Mouse (Mus musculus) CH12.LX (cell line): ENCODE results near the gene Pdzd11. TPM values are rescaled to one million over a fixed set of nuclear protein-coding genes. Genes with fewer than 3 reads are reported as not detected.
A peak's percentile ranks its signal among the peaks of the same experiment; 100 is the strongest.

Source experiments
- DNase-seq: peaks from one replicate; pipeline ENCODE4 v3.0.0-alpha.2; 2013; ENCODE audit errors: extremely low read depth
- H3K27ac ChIP-seq: 2 replicates; pipeline ENCODE4 v1.5.1; 2012; ENCODE audit warnings: low read depth, mild to moderate bottlenecking, control low read depth, moderate library complexity; ENCODE audit not compliant: insufficient read depth
- H3K27me3 ChIP-seq: replicated peaks from 2 replicates; pipeline ENCODE3; 2012; ENCODE audit warnings: inconsistent platforms
- H3K36me3 ChIP-seq, 2 experiments: replicated peaks in 1 of 2; 2 replicates each; pipeline versions ENCODE3 to v1.6.1; 2012; ENCODE audit warnings: inconsistent platforms in 1 of 2, low read length in 1 of 2, mild to moderate bottlenecking in 1 of 2, mixed read lengths in 1 of 2, moderate library complexity in 1 of 2; ENCODE audit not compliant: control insufficient read depth in 1 of 2, insufficient read depth in 1 of 2
- H3K4me1 ChIP-seq, 2 experiments: 2 replicates each; pipeline ENCODE4 v1.6.1; 2012; ENCODE audit warnings: inconsistent platforms in 1 of 2, moderate library complexity in 1 of 2; ENCODE audit not compliant: insufficient read depth in 2 of 2, control insufficient read depth in 1 of 2
- H3K4me2 ChIP-seq: 2 replicates; pipeline ENCODE4 v1.6.1; 2012; ENCODE audit warnings: low read depth, mild to moderate bottlenecking, control low read depth; ENCODE audit not compliant: poor library complexity, insufficient read depth, severe bottlenecking
- H3K4me3 ChIP-seq, 3 experiments: fragments of 150-350 bp in 1 of 3; sonication (generic) in 1 of 3; replicated peaks in 1 of 3; 2 replicates each; pipeline versions ENCODE3 to v1.5.1; 2011 to 2012; ENCODE audit warnings: low read depth in 2 of 3, low read length in 2 of 3, mild to moderate bottlenecking in 2 of 3, moderate library complexity in 2 of 3, control low read depth in 1 of 3, improper control_type of control experiment in 1 of 3, inconsistent platforms in 1 of 3, mixed read lengths in 1 of 3; ENCODE audit not compliant: poor library complexity in 1 of 3
- H3K79me2 ChIP-seq: replicated peaks from 2 replicates; pipeline ENCODE4 v1.6.1; 2012; ENCODE audit warnings: mild to moderate bottlenecking, moderate library complexity; ENCODE audit not compliant: control insufficient read depth, poor library complexity, insufficient read depth, severe bottlenecking; ENCODE audit errors: extremely low read depth
- H3K9ac ChIP-seq: 2 replicates; pipeline ENCODE4 v1.6.1; 2012; ENCODE audit warnings: low read depth, mild to moderate bottlenecking, control low read depth, moderate library complexity; ENCODE audit not compliant: insufficient read depth
- H3K9me3 ChIP-seq: replicated peaks from 2 replicates; pipeline ENCODE3; 2012; ENCODE audit warnings: low read length, inconsistent platforms, mixed read lengths
- CHD1 ChIP-seq: IDR thresholded peaks from 2 replicates; pipeline ENCODE4 v1.6.1; 2012; ENCODE audit warnings: low read depth, low read length, improper control_type of control experiment, inconsistent platforms
- CTCF ChIP-seq, 2 experiments: IDR thresholded peaks in 1 of 2; conservative IDR thresholded peaks in 1 of 2; 2 replicates each; pipeline ENCODE4 v1.5.1; 2011 to 2012; ENCODE audit warnings: low read depth in 2 of 2, low read length in 2 of 2, improper control_type of control experiment in 1 of 2, inconsistent platforms in 1 of 2, mild to moderate bottlenecking in 1 of 2, moderate library complexity in 1 of 2
- E2F4 ChIP-seq: IDR thresholded peaks from 2 replicates; pipeline ENCODE4 v1.6.1; 2011; ENCODE audit warnings: low read depth, low read length, improper control_type of control experiment; ENCODE audit not compliant: insufficient replicate concordance
- ELF1 ChIP-seq: IDR thresholded peaks from 2 replicates; pipeline ENCODE4 v1.6.1; 2014; ENCODE audit warnings: low read depth, mild to moderate bottlenecking, inconsistent platforms, low read length, improper control_type of control experiment
- EP300 ChIP-seq: IDR thresholded peaks from 2 replicates; pipeline ENCODE4 v1.6.1; 2011; ENCODE audit warnings: low read length, improper control_type of control experiment
- ETS1 ChIP-seq: conservative IDR thresholded peaks from 2 replicates; pipeline ENCODE4 v1.6.1; 2012; ENCODE audit warnings: low read depth, mild to moderate bottlenecking, inconsistent platforms, low read length, improper control_type of control experiment, moderate library complexity
- JUN ChIP-seq: IDR thresholded peaks from 2 replicates; pipeline ENCODE4 v1.6.1; 2011; ENCODE audit warnings: low read depth, mild to moderate bottlenecking, low read length, improper control_type of control experiment, moderate library complexity; ENCODE audit not compliant: insufficient read depth
- JUND ChIP-seq: conservative IDR thresholded peaks from 2 replicates; pipeline ENCODE4 v1.6.1; 2011; ENCODE audit warnings: low read depth, low read length, improper control_type of control experiment
- MAFK ChIP-seq: IDR thresholded peaks from 2 replicates; pipeline ENCODE4 v1.6.1; 2011; ENCODE audit warnings: low read length, improper control_type of control experiment; ENCODE audit not compliant: insufficient replicate concordance
- NELFE ChIP-seq: IDR thresholded peaks from 2 replicates; pipeline ENCODE4 v1.6.1; 2011; ENCODE audit warnings: low read depth, low read length, improper control_type of control experiment
- NRF1 ChIP-seq: IDR thresholded peaks from 2 replicates; pipeline ENCODE4 v1.6.1; 2014; ENCODE audit warnings: low read depth, mild to moderate bottlenecking, inconsistent platforms, low read length, improper control_type of control experiment, moderate library complexity
- PAX5 ChIP-seq: IDR thresholded peaks from 2 replicates; pipeline ENCODE4 v1.6.1; 2012; ENCODE audit warnings: low read length, inconsistent platforms, mixed read lengths
- POLR2A ChIP-seq: IDR thresholded peaks from 2 replicates; pipeline ENCODE4 v1.6.1; 2011; ENCODE audit warnings: low read depth, mild to moderate bottlenecking, improper control_type of control experiment, low read length
- POLR2AphosphoS2 ChIP-seq: IDR thresholded peaks from 2 replicates; pipeline ENCODE4 v1.6.1; 2011; ENCODE audit warnings: low read depth, low read length, improper control_type of control experiment
- RAD21 ChIP-seq: IDR thresholded peaks from 2 replicates; pipeline ENCODE4 v1.6.1; 2011; ENCODE audit warnings: low read depth, mild to moderate bottlenecking, low read length, improper control_type of control experiment, moderate library complexity
- SIN3A ChIP-seq: IDR thresholded peaks from 2 replicates; pipeline ENCODE4 v1.6.1; 2012; ENCODE audit warnings: low read length, improper control_type of control experiment, inconsistent platforms
- TBP ChIP-seq: conservative IDR thresholded peaks from 2 replicates; pipeline ENCODE4 v1.6.1; 2011; ENCODE audit warnings: low read depth, low read length, improper control_type of control experiment
- UBTF ChIP-seq: IDR thresholded peaks from 2 replicates; pipeline ENCODE4 v1.6.1; 2012; ENCODE audit warnings: low read depth, mild to moderate bottlenecking, inconsistent platforms, low read length, improper control_type of control experiment, moderate library complexity
- USF2 ChIP-seq: conservative IDR thresholded peaks from 2 replicates; pipeline ENCODE4 v1.6.1; 2011; ENCODE audit warnings: low read depth, low read length, improper control_type of control experiment
- ZC3H11A ChIP-seq: IDR thresholded peaks from 2 replicates; pipeline ENCODE4 v1.6.1; 2012; ENCODE audit warnings: low read depth, mild to moderate bottlenecking, inconsistent platforms, low read length, improper control_type of control experiment
- ZNF384 ChIP-seq: IDR thresholded peaks from 2 replicates; pipeline ENCODE4 v1.6.1; 2012; ENCODE audit warnings: low read depth, low read length, improper control_type of control experiment, inconsistent platforms
- dilution Hi-C: fragments of 300-500 bp; cut with MboI; formaldehyde crosslinking; loops from 2 replicates; pipeline ENCODE4 v1.14.3; 2020; ENCODE audit warnings: low sequenced_read_pairs; ENCODE audit not compliant: extremely low pct_unique_long_range_greater_than_20kb, extremely low pct_ligation_motif_present
- in situ Hi-C: fragments of 300-500 bp; cut with MboI; formaldehyde crosslinking; loops from 3 replicates; pipeline ENCODE4 v1.14.3; 2019; ENCODE audit warnings: low sequenced_read_pairs, low pct_ligation_motif_present, low pct_unique_long_range_greater_than_20kb, mixed read lengths
- polyA plus RNA-seq: library from polyadenylated mRNA; unstranded; fragments of >175 nt; gene quantifications from 2 replicates; pipeline ENCODE4 v1.2.1, GENCODE M21; 2012; ENCODE audit warnings: low read depth; ENCODE audit not compliant: insufficient read length
- total RNA-seq, 2 experiments: library from RNA; depleted of rRNA; stranded (reverse); fragments of 300-350 nt in 1 of 2; fragments of >200 nt in 1 of 2; gene quantifications; 2 replicates each; pipeline ENCODE4 v1.2.3; 2012 to 2014

The Pdzd11 gene
- total and polyA plus RNA-seq, 3 experiments, result 33.8 to 77.0 (median 62.4) TPM

DNA sequence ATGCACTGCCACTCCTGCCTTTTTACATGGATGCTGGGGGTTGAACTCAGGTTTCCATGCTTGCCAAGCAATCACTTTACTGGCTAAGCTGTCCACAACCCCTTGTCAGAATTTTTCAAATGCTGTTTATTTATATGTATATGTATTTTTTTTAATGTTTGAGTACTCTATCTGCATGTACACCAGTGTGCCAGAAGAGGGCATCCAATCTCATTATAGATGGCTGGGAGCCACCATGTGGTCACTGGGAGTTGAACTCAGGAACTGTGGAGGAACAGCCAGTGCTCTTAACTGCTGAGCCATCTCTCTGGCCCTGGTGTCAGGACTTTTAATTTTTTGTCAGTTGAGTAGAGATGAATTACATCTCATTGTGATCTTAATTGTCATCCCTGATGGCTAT is 26.5 kb upstream of the Pdzd11 start:
- H3K36me3 ChIP-seq, result peaks cover 5 to 30% of the 10 kb centered on the region in 2 experiments
- H3K9ac ChIP-seq, result no peak overlapping the region
- no peaks in the 10 kb centered on the region for H3K4me1 ChIP-seq
- H3K27me3 ChIP-seq, result no peaks in the 10 kb centered on the region
- in situ Hi-C loops (no loop called here), dilution Hi-C loops (no loop called here)
- no peaks in the 10 kb centered on the region for H3K9me3 ChIP-seq
- H3K4me2 ChIP-seq, result no peak overlapping the region
- TF ChIP-seq SIN3A (no peak), NRF1 (no peak), ZNF384 (no peak), PAX5 (no peak), CTCF (conservative IDR thresholded peaks at IDR 0.05 in 1 of 2, IDR thresholded peaks at IDR 0.05 in 1 of 2; ENCODE audit: low read depth in 2 of 2, low read length in 2 of 2) (peak in 1 of 2 experiments; percentile 65; a peak in 2 of 4 replicates), UBTF (no peak)
- no peak overlapping the region for H3K27ac ChIP-seq
- DNase-seq, result peak; percentile 9
- H3K4me3 ChIP-seq, result no peak overlapping the region
- H3K79me2 ChIP-seq, result 0 out of 2 replicates have a peak, but pooled peaks cover under 1% of the 10 kb centered on the region

GRCm38 (mm10) chrX:100638477-100638876 is 12.1 kb upstream of the Pdzd11 start:
- dilution Hi-C loops (no loop called here), in situ Hi-C loops (no loop called here)
- H3K36me3 ChIP-seq, result peaks cover 13 to 59% of the 10 kb centered on the region in 2 experiments
- no peaks in the 10 kb centered on the region for H3K4me1 ChIP-seq
- no peak overlapping the region for H3K27ac ChIP-seq
- H3K79me2 ChIP-seq, result no peaks in the 10 kb centered on the region
- no peak overlapping the region for H3K4me3 ChIP-seq
- H3K27me3 ChIP-seq, result no peaks in the 10 kb centered on the region
- H3K9ac ChIP-seq, result no peak overlapping the region
- TF ChIP-seq ELF1 (no peak), POLR2A (no peak), CTCF (conservative IDR thresholded peaks at IDR 0.05 in 1 of 2, IDR thresholded peaks at IDR 0.05 in 1 of 2; ENCODE audit: low read depth in 2 of 2, low read length in 2 of 2) (no peak), ETS1 (no peak), UBTF (no peak), JUND (no peak)
- TF ChIP-seq, all 38 proteins: peak for 0
- Histone ChIP-seq H3K9me3 (no peaks in the 10 kb centered on the region), H3K4me2 (no peak overlapping the region)
- DNase-seq, result no peak

DNA sequence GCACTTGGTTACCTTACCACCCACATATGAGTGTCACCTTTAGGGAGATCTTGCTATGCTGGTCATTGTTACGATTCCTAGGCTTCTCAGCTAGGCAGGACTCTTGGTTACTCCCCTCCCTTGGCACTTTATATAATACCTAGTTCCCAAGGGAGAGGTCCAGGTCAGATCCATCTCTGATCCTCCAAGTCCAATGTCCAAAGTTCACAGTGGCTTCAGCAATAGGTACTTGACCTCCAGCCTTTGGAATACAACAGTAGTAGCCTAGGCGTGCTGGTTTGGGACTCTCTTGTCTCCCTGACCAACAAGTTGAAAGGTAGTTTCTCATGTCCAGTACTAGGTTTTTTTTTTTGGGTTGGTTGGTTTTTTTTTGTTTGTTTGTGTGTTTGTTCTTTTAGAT is 2.7 kb upstream of the Pdzd11 start:
- DNase-seq, result no peak
- H3K9me3 ChIP-seq, result no peaks in the 10 kb centered on the region
- no peak overlapping the region; the same call in 1 of the 2 replicates for H3K4me2 ChIP-seq
- peaks cover 23% of the 10 kb centered on the region for H3K79me2 ChIP-seq
- peaks cover 0 to 12% of the 10 kb centered on the region in 2 experiments; a peak in 2 of 4 replicates for H3K4me1 ChIP-seq
- no peaks in the 10 kb centered on the region for H3K27me3 ChIP-seq
- H3K9ac ChIP-seq, result no peak overlapping the region
- dilution Hi-C loops (no loop called here), in situ Hi-C loops (no loop called here)
- H3K4me3 ChIP-seq, result no peak overlapping the region
- peaks cover 0 to 26% of the 10 kb centered on the region in 2 experiments for H3K36me3 ChIP-seq
- no peak for TF ChIP-seq POLR2A
- no peak for TF ChIP-seq UBTF
- no peak for TF ChIP-seq E2F4
- TF ChIP-seq CHD1, result no peak
- TF ChIP-seq CTCF (conservative IDR thresholded peaks at IDR 0.05 in 1 of 2, IDR thresholded peaks at IDR 0.05 in 1 of 2; ENCODE audit: low read depth in 2 of 2, low read length in 2 of 2), result no peak
- no peak for TF ChIP-seq USF2
- no peak for TF ChIP-seq ETS1
- TF ChIP-seq POLR2AphosphoS2, result no peak
- TF ChIP-seq NELFE, result no peak
- TF ChIP-seq JUN, result no peak
- no peak for TF ChIP-seq NRF1
- no peak for TF ChIP-seq EP300
- no peak for TF ChIP-seq MAFK
- no peak for TF ChIP-seq JUND
- no peak for TF ChIP-seq TBP
- no peak for TF ChIP-seq ZC3H11A
- TF ChIP-seq SIN3A, result no peak
- no peak for TF ChIP-seq RAD21
- TF ChIP-seq, all 38 proteins: peak for 0
- H3K27ac ChIP-seq, result no peak overlapping the region
